Mouse (Mus musculus) urinary bladder, postnatal 36 days (tissue): ENCODE results near the gene Srrm1.
"Not testable (repeated sequence)": the region's sequence is repeated elsewhere in the genome, so short reads cannot be mapped to it uniquely, and the experiment has no call there.

ENCODE experiments used
- DNase-seq, 2 experiments: peaks; one replicate each; pipeline ENCODE4 v3.0.0; 2022; ENCODE audit warnings: low spot score in 2 of 2, mixed read lengths in 1 of 2

The Srrm1 gene

GRCm38 (mm10) chr4:135353066-135353793 is at the start of gene Srrm1:
TSS of gene Srrm1 (minus strand) at chr4:135353321.
- peak; percentile 93 to 98 for DNase-seq

GRCm38 (mm10) chr4:135401881-135402280 is 48.8 kb upstream of the Srrm1 start:
- DNase-seq, result no peak

- peak in 1 of 2 experiments; percentile 2 for DNase-seq
Observed at GRCm38 (mm10) chr4:135397991-135398390, 44.9 kb upstream of the Srrm1 start, which contains the start of gene Ncmap. TSS of gene Ncmap (minus strand) at chr4:135398227.

DNA sequence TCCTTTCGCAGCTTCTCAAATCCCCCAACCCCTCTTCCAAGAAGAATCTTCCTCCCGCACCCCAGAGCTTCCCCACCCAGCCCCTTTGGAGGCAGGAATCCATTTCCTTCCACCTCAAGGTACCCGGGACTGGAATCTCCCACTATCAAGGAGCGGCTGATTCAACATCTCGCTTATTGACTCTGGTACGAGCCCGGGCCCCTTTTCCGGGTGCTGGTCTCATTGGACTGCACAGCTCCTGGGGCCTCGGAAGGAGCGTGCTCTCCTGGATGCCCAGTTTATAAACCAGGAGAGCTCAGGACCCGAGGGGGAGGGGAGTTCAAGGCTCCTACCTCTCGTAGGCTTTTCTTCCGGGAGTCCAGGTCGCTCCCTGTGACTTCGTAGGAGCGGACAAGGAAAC is 44.4 kb upstream of the Srrm1 start:
- DNase-seq, result no peak

DNA sequence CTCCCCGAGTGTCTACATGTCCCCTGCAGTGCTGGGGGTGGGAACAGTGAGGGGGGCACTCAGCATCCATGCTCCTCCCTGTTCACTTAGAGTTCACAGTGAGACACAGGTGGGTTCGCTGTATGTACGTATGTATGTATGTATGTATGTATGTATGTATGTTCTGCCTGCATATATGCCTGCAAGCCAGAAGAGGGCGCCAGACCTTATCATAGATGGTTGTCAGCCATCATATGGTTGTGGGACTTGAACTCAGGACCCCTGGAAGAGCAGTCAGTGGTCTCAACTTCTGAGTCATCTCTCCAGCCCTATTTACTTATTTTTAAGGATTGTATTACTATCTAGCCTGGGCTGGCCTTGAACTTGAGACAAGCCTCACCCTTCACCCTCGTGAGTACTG is 43.2 kb upstream of the Srrm1 start:
- no peak for DNase-seq

DNA sequence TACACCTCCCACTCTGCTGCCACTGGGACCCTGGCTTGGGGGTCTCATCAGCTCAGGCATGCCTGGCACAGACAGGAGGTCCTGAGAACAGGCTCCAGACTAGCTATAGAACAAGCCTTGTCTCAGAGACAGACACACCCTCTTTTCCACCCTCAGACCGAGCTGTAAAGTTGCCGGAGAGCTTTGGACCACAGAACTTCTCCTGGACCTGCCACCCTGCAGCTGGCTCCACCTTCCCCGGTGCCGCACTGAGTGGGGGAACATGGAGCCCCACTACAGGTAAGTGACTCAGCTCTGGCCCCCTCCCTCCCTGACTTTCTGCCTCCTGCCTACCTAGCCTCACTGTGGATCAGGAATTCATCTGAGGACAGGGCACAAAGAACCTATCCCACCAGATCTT is 42.3 kb upstream of the Srrm1 start:
- no peak for DNase-seq

DNA sequence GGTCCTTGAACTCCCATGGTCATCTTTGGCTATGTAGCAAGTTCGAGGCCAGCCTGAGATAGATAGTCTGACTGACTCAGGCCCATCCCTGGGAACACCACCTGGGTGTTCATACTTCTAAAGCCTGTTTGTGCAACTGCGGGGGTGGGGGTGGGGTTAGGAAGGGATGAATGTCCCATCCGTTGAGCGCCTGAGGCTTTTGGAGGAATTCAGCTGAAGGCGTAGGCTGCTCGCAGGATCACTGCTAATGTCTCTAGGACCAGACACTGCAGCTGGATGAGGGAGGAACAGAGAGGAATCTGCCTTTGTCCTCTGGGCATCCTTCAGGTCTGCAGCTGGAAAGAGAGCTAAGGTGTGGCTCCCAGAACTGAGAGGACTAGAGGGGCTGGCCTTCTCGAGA is 41.5 kb upstream of the Srrm1 start:
- no peak for DNase-seq

- DNase-seq, result no peak
Observed at GRCm38 (mm10) chr4:135393381-135393780, 40.3 kb upstream of the Srrm1 start.

GRCm38 (mm10) chr4:135392801-135393200 is 39.7 kb upstream of the Srrm1 start:
- no peak for DNase-seq

- DNase-seq, result no peak
Observed at GRCm38 (mm10) chr4:135391014-135391413, 37.9 kb upstream of the Srrm1 start.

- DNase-seq, result no peak
Observed at GRCm38 (mm10) chr4:135385614-135386013, 32.5 kb upstream of the Srrm1 start.

DNA sequence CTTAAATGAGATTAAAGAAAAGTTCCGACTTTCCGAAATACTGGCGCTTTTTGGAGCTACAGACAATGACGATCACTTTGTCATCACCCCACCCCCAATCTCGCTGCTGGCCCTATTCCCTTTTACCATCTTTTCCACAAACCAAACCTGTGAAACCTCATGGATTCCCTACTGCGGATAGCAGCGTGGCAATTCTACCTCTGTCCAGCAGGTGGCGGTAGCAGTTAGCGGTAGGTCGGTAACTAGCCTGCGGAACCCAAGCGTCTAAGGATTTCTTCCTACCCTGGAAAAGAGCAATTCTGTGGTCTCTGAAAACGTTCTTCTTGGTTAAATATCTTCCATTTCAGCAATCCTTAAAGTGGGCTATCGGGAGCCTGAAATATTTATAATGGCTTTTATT is 29.2 kb upstream of the Srrm1 start:
- peak; percentile 35 to 63 for DNase-seq

- DNase-seq, result no peak
Observed at GRCm38 (mm10) chr4:135381355-135381754, 28.2 kb upstream of the Srrm1 start.

DNA sequence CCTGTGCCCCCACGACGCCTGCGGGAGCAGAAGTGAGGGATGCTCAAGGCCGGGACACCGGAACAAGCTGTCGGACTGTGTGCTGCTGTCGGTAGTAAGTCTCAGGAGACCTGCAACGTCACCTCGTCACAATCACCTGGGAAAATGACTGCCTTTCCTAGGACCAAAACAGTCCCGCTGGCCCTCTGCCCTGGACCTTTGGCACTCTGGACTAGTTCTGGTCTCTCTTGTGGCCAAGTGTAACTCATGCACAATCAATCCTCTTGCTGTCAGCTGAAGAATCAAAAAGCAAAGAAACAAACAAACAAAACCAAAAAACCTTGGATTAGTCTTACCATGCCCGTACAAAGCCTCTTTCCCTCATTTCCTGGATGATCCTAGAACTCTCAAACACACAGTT is 24.1 kb upstream of the Srrm1 start:
- no peak for DNase-seq

- DNase-seq, result no peak
Observed at GRCm38 (mm10) chr4:135375444-135375843, 22.3 kb upstream of the Srrm1 start.

DNA sequence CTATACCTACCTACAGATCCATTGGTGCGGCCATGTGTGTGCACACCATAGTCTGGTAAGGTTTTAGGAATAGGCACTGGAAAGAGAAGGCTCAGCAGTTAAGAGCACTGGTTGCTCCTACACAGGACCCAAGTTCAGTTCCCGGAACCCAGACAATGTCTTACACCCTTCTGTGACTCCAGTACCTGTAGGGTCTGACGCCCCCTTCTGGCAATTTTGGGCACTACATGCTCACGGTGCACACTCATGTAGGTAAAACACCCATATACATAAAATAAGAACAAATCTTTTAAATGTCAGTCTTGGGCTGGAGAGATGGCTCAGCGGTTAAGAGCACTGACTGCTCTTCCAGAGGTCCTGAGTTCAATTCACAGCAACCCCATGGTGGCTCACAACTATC is 20.2 kb upstream of the Srrm1 start:
- DNase-seq, result no peak

DNA sequence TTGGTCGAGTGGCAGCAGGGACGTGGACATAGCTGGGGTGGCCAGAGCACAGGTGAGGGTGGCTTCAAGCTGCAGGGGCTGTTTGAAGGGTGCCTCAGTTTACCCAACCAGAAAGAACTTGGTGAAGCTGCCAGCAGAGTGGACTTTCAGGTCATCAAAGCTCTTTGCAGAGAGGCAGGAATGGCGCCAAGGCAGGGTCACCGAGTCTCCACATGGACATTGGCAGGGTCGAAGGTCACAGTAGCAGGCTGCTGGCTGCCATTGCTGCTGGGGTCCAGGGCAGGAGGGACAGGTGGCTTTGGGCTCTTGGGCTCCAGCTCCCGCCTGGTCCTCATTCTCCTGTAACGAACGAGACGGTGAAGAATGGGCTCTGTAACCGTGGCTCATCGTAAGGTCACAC is 17.3 kb upstream of the Srrm1 start:
- no peak for DNase-seq

- DNase-seq, result no peak
Observed at GRCm38 (mm10) chr4:135362828-135363227, 9.7 kb upstream of the Srrm1 start.

GRCm38 (mm10) chr4:135361722-135362121 is 8.6 kb upstream of the Srrm1 start:
- no peak for DNase-seq

GRCm38 (mm10) chr4:135358736-135359135 is 5.6 kb upstream of the Srrm1 start:
- DNase-seq, result no peak

DNA sequence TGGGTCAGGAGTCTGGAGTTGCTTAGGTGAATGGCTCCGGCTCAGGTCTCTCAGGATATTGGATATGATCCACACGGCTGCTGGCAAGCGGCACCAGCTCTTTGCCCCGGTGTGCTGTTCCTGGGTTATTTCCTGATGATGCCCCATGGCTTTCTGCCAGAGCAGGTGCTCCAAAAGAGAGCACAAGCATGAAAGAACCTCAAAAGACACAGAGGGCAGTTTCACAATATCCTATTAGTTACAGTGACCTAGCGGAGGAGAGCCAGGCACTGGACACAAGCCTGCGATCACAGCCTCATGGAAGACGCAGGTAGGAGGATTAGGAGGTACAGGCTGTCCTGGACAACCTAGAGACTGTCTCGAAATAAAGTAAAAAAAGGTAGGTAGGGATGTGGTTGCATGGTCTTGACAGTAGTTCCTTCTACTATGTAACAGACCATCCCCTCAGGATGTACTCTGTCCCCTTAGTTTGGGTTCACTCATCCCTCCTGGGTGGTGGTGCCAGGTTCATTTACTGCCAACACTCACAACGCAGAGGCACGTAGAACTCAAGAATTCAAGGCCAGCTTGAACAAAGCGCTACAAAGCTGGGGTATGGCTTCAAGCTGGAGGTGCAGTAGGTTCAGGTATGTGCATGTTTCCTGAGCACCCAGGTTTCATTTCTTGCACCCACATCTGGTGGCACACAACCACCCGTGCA is 4.2 kb upstream of the Srrm1 start:
- peak; percentile 26 to 28 for DNase-seq

DNA sequence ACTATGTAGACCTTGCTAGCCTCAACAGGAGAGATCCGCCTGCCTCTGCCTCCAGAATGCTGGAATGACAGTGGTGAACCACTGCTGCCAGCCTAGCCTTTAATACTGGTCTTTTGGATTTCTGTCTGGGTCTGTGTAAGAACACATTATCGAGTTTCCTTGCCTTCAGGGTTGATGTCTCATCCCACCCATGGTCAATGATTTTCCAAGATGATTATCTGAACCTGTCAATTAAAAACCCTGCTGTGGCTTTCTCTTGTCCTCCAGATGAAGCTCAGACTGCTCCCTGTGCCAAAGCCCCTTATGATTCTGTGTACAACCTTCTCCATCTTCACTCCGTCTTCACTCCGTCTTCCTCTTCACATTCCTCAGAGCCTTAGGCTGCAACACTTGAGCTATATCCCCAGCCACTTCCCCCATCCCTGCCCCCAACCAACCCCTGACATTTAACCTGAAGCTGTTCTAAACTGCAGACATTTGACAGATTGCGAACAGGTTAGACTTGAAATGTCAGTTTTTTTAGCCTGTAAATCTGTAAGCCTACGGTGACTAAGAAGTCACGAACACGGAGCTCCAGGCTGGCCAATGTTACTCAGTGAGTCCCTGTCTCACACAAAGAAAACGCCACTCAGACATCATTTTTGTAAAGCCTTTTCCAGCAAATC is 2.9 kb upstream of the Srrm1 start:
- DNase-seq, result peak; percentile 32 to 38

DNA sequence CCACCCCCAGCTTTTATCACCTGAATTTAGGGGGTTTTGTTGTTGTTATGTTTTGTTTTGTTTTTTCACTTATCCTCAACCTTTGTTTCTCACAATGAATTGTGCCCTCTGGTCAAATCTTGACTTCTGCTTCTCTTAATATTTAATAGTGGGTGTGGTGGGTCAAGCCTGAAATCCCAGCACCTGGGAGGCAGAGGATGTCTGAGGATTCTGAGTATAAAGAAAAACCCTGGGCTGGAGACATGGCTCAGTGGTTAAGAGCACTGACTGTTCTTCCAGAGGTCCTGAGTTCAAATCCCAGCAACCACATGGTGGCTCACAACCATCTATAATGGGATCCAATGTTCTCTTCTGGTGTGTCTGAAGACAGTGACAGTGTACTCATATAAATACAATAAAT is 1.6 kb upstream of the Srrm1 start:
- not testable (repeated sequence) for DNase-seq
